9 mouse cellular contexts compared by ENCODE assay signal in the genomic region with DNA sequence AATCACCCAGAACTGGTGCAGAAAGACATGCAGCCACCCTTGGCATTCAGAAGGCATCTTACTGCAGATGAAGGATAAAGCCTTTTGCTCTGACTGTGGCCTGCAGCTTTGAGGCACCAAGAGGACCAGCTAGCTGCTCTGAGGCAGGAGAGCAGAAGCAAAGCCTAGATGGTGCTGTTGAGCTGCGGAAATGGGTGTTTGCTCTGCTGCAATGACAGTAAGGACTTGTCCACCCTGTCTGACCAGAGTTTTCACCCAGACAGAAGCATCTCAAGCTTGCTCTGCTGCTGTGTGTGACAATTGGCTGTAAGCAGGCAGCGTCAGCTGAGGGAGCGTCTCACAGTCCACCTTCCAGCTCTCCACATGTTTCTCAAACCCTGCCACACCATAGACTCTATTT. TPM values are rescaled to one million over a fixed set of nuclear protein-coding genes. Genes with fewer than 3 reads are reported as not detected.
DNase-seq lines count a peak whose midpoint lies in the region; ATAC-seq lines count a peak whose summit lies in the region.
"Not testable (repeated sequence)": the region's sequence is repeated elsewhere in the genome, so short reads cannot be mapped to it uniquely, and the experiment has no call there.
"Had no signal": no experiment of that assay in that cellular context is flagged by ENCODE, and none has a peak within 500 bp of the region (broad histone marks: within the 10 kb centered on the region; RNA-seq: fewer than 3 reads in every experiment).

No protein-coding gene starts in this region.

- DNase-seq in CD4-positive, CD25-positive, alpha-beta regulatory T cell, adult 2 months (ENCODE audit: low read depth, low spot score): peak; percentile 24
- DNase-seq in cerebellum, adult 18-20 months: peak; percentile 2 to 22
- peak; percentile 48 for DNase-seq in forebrain, embryonic 11.5 days (ENCODE audit: low spot score)
- peak; percentile 37 to 50 for DNase-seq in heart, postnatal 10 days
- peak; percentile 46 to 47 for DNase-seq in kidney, postnatal 4 days
- DNase-seq in limb, embryonic 10.5 days (ENCODE audit: low spot score): peak; percentile 28
- DNase-seq in midbrain, embryonic 11.5 days (ENCODE audit: low spot score, missing footprints): peak; percentile 64
- DNase-seq in splenic B cell, adult 2 months (ENCODE audit: low read depth, low spot score): peak; percentile 45

- 58% methylated on average over 3 of the region's 3 CpGs for WGBS in forebrain, embryonic 11.5 days
- 55% methylated on average over 3 of the region's 3 CpGs for WGBS in limb, embryonic 10.5 days
- 54% methylated on average over 3 of the region's 3 CpGs for WGBS in midbrain, embryonic 11.5 days

- H3K27ac ChIP-seq in forebrain, embryonic 11.5 days (ENCODE audit: low read depth, low read length); limb, embryonic 10.5 days; midbrain, embryonic 11.5 days (ENCODE audit: low read depth, low read length): not testable (repeated sequence)

- not testable (repeated sequence) for H3K4me2 ChIP-seq in forebrain, embryonic 11.5 days (ENCODE audit: low read depth, low read length, severe bottlenecking); midbrain, embryonic 11.5 days

- not testable (repeated sequence) for H3K9me3 ChIP-seq in forebrain, embryonic 11.5 days (ENCODE audit: control insufficient read depth, low read length); limb, embryonic 10.5 days (replicated peaks); midbrain, embryonic 11.5 days (ENCODE audit: control insufficient read depth, low read length)

- ATAC-seq in forebrain, embryonic 11.5 days (replicated peaks; ENCODE audit: low FRiP score); midbrain, embryonic 11.5 days (ENCODE audit: low FRiP score): not testable (repeated sequence)

- H3K4me1 ChIP-seq in forebrain, embryonic 11.5 days (replicated peaks; ENCODE audit: control insufficient read depth, insufficient read depth, low read length); limb, embryonic 10.5 days; midbrain, embryonic 11.5 days (ENCODE audit: control insufficient read depth, insufficient read depth, low read length): not testable (repeated sequence)

- not testable (repeated sequence) for H3K27me3 ChIP-seq in forebrain, embryonic 11.5 days (ENCODE audit: control insufficient read depth, insufficient read depth, low read length); limb, embryonic 10.5 days (ENCODE audit: low read depth, poor library complexity, severe bottlenecking); midbrain, embryonic 11.5 days (ENCODE audit: control insufficient read depth, insufficient read depth, low read length); splenic B cell, adult 2 months (ENCODE audit: control insufficient read depth, insufficient read depth, low read length, poor library complexity, severe bottlenecking)

- not testable (repeated sequence) for H3K4me3 ChIP-seq in forebrain, embryonic 11.5 days (ENCODE audit: low read depth, low read length); limb, embryonic 10.5 days; midbrain, embryonic 11.5 days (ENCODE audit: low read depth, low read length)

- not testable (repeated sequence) for H3K36me3 ChIP-seq in forebrain, embryonic 11.5 days (ENCODE audit: control insufficient read depth, insufficient read depth, low read length); limb, embryonic 10.5 days; midbrain, embryonic 11.5 days (ENCODE audit: control insufficient read depth, insufficient read depth, low read length); splenic B cell, adult 2 months (ENCODE audit: control insufficient read depth, insufficient read depth, low read length, poor library complexity, severe bottlenecking)

- not testable (repeated sequence) for H3K9ac ChIP-seq in forebrain, embryonic 11.5 days (ENCODE audit: low read length); midbrain, embryonic 11.5 days (ENCODE audit: low read length)

- intact Hi-C loops in heart, postnatal 10 days (cut with DNase I): not testable (repeated sequence)

RNA-seq across cellular contexts. Expression of gene Phf11b, which starts 10.7 kb away (rescaled TPM):
- polyA plus RNA-seq in forebrain, embryonic 11.5 days (2014; fragmentation: Nextera tagmentation; extraction: Ambion mirVana): 0.21 and 0.33 TPM in 2 replicates
- under 1 TPM; 0.47 to 0.53 TPM for total RNA-seq in heart, postnatal 10 days (2021)
- polyA plus RNA-seq in limb, embryonic 10.5 days (2016; fragmentation: Nextera tagmentation; extraction: Ambion mirVana): 0.13 TPM in 1 of 2 replicates, not detected in the other
- polyA plus RNA-seq in midbrain, embryonic 11.5 days (2014; fragmentation: Nextera tagmentation; extraction: Ambion mirVana): 0.22 and 0.48 TPM in 2 replicates
- total RNA-seq: gastrocnemius, adult 18-20 months had no signal

RNA-seq across cellular contexts. Expression of gene Phf11a, which starts 33.2 kb away (rescaled TPM):
- polyA plus RNA-seq in forebrain, embryonic 11.5 days (2014; fragmentation: Nextera tagmentation; extraction: Ambion mirVana): not detected in 2 replicates
- under 1 TPM; 0.32 to 0.34 TPM for total RNA-seq in heart, postnatal 10 days (2021)
- polyA plus RNA-seq in limb, embryonic 10.5 days (2016; fragmentation: Nextera tagmentation; extraction: Ambion mirVana): not detected in 2 replicates
- polyA plus RNA-seq in midbrain, embryonic 11.5 days (2014; fragmentation: Nextera tagmentation; extraction: Ambion mirVana): not detected in 2 replicates

RNA-seq across cellular contexts. Expression of gene Phf11d, which starts 34.8 kb away (rescaled TPM):
- 0.24 and 0.35 TPM in 2 replicates for polyA plus RNA-seq in forebrain, embryonic 11.5 days (2014; fragmentation: Nextera tagmentation; extraction: Ambion mirVana)
- 1 to 10 TPM; 7.4 to 8.4 TPM for total RNA-seq in heart, postnatal 10 days (2021)
- 0.23 and 0.29 TPM in 2 replicates for polyA plus RNA-seq in limb, embryonic 10.5 days (2016; fragmentation: Nextera tagmentation; extraction: Ambion mirVana)
- polyA plus RNA-seq in midbrain, embryonic 11.5 days (2014; fragmentation: Nextera tagmentation; extraction: Ambion mirVana): 0.14 and 0.18 TPM in 2 replicates

Comparison
In these comparisons a context has a peak if more than half of its experiments do, and no peak if none do; other contexts are left out.
1. DNase-seq: peak in every context shown above with its lines; median percentile 64 in midbrain, embryonic 11.5 days; 48 in forebrain, embryonic 11.5 days; 46 in kidney, postnatal 4 days; 45 in splenic B cell, adult 2 months; 44 in heart, postnatal 10 days; 28 in limb, embryonic 10.5 days; 24 in CD4-positive, CD25-positive, alpha-beta regulatory T cell, adult 2 months; 12 in cerebellum, adult 18-20 months.